7 mouse cellular contexts compared by ENCODE assay signal in the genomic region with DNA sequence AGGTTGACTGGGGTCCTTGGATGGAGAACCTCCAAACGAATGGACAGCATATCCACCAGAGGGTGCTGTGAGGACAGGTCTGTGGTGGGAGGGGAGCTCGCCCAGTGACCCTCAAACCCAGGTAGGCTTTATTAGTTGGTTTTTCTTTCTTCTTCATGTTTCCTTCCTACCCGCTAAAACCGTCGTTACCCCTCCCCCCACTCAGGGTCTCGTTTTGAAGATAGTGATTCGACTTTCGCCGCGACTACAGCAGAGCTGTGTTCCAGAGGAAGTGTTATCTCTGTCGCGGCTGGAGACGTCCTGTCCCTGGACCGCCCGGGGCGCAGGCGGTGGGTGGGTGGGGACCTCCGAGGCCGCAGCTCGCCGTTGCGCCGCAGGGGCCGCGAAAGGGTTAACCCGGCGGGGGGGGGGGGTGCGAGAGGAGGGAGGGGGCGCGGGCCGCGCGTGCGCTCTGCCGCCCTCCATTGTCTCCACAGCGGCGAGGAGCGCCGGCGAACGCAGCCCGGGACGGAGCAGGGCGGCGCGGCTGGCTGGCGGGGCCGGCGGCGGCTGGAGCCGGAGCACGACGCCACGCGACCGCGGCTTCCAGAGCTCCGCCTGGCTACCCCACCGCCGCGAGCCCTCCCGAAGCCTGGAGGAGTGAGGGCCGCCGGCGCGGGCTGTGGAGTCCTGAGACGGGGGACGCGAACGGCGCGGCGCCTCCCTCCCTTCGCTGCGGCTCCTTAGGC. TPM values are rescaled to one million over a fixed set of nuclear protein-coding genes. Genes with fewer than 3 reads are reported as not detected.
DNase-seq lines count a peak whose midpoint lies in the region; ATAC-seq and TF ChIP-seq lines count a peak whose summit lies in the region.

No protein-coding gene starts in this region.

- H3K4me2 ChIP-seq in heart, embryonic 13.5 days: peak overlapping the region; percentile 80
- peak overlapping the region; percentile 67 for H3K4me2 ChIP-seq in limb, embryonic 15.5 days

- H3K9ac ChIP-seq in heart, embryonic 13.5 days: peak overlapping the region; percentile 85
- peak overlapping the region; percentile 43 for H3K9ac ChIP-seq in limb, embryonic 15.5 days

- no peaks in the 10 kb centered on the region for H3K27me3 ChIP-seq in heart, embryonic 13.5 days (replicated peaks)
- no peaks in the 10 kb centered on the region for H3K27me3 ChIP-seq in limb, embryonic 15.5 days

- TF ChIP-seq CTCF in left cerebral cortex, adult 2 months (IDR thresholded peaks at IDR 0.05): peak; percentile 11

- no peaks in the 10 kb centered on the region for H3K4me1 ChIP-seq in heart, embryonic 13.5 days
- H3K4me1 ChIP-seq in limb, embryonic 15.5 days: no peaks in the 10 kb centered on the region

- no peak overlapping the region for H3K27ac ChIP-seq in left cerebral cortex, adult 2 months
- H3K27ac ChIP-seq in heart, embryonic 13.5 days (replicated peaks): peak overlapping the region; percentile 68
- H3K27ac ChIP-seq in limb, embryonic 15.5 days: peak overlapping the region; percentile 66

- ATAC-seq in common myeloid progenitor, adult 5-6 weeks (replicated peaks; ENCODE audit: low read depth, poor library complexity, severe bottlenecking): peak; percentile 78
- ATAC-seq in heart, embryonic 13.5 days (ENCODE audit: extremely low read depth, insufficient number of reproducible peaks, low FRiP score, low TSS enrichment): peak; percentile 43; the same call in 1 of the 2 replicates
- peak; percentile 80 for ATAC-seq in limb, embryonic 15.5 days (ENCODE audit: insufficient number of reproducible peaks, low FRiP score, low TSS enrichment, low read depth)

- WGBS in heart, embryonic 13.5 days: under 1% methylated on average over 54 of the region's 75 CpGs
- under 1% methylated on average over 48 of the region's 75 CpGs for WGBS in limb, embryonic 15.5 days

- H3K9me3 ChIP-seq in heart, embryonic 13.5 days: peaks cover 54% of the 10 kb centered on the region
- peaks cover 45% of the 10 kb centered on the region for H3K9me3 ChIP-seq in limb, embryonic 15.5 days

- intact Hi-C loops in left cerebral cortex, adult 2 months (cut with DNase I): no loop called here
- intact Hi-C loops in left cerebral cortex, postnatal 25 days (cut with DNase I): no loop called here

- peaks cover 17% of the 10 kb centered on the region for H3K36me3 ChIP-seq in heart, embryonic 13.5 days
- H3K36me3 ChIP-seq in limb, embryonic 15.5 days: no peaks in the 10 kb centered on the region

- DNase-seq in left cerebral cortex, adult 2 months (ENCODE audit: extremely low spot score in 1 of 2, low spot score in 2 of 2): no peak
- DNase-seq in left cerebral cortex, postnatal 25 days (ENCODE audit: low spot score in 2 of 2): no peak
- DNase-seq in retina, embryonic 14.5 days (ENCODE audit: low spot score): peak; percentile 52
- no peak for DNase-seq in urinary bladder, adult 18-20 months (ENCODE audit: low spot score in 2 of 2)

- peak overlapping the region; percentile 52 for H3K4me3 ChIP-seq in left cerebral cortex, adult 2 months
- peak overlapping the region; percentile 58 for H3K4me3 ChIP-seq in heart, embryonic 13.5 days
- H3K4me3 ChIP-seq in limb, embryonic 15.5 days: peak overlapping the region; percentile 51

RNA-seq across cellular contexts. Expression of a gene that starts 45.8 kb away (rescaled TPM):
- not detected for total RNA-seq in left cerebral cortex, adult 2 months (2021)
- total RNA-seq in left cerebral cortex, postnatal 25 days (2021): not detected
- total RNA-seq in common myeloid progenitor, adult 5-6 weeks (2017): 0.18 and 0.39 TPM in 2 replicates
- 0.17 TPM in 1 of 2 replicates, not detected in the other for polyA plus RNA-seq in heart, embryonic 13.5 days (2015; fragmentation: Nextera tagmentation; extraction: Ambion mirVana)
- polyA plus RNA-seq in limb, embryonic 15.5 days (2015; fragmentation: Nextera tagmentation; extraction: Ambion mirVana): 0.14 TPM in 1 of 2 replicates, not detected in the other
